Mouse (Mus musculus): ENCODE data around the gene Carnmt1. TPM values are rescaled to one million over a fixed set of nuclear protein-coding genes. Genes with fewer than 3 reads are reported as not detected.

The Carnmt1 gene
- total RNA-seq, 4 experiments from 2014 or later: 9.7 to 14.1 (median 10.7) TPM

- no peak for DNase-seq (ENCODE audit: low spot score in 2 of 2)
Observed at GRCm38 (mm10) chr19:18653058-18653457, 17.5 kb upstream of the Carnmt1 start.

- no peak for DNase-seq (ENCODE audit: low spot score in 2 of 2)
Observed at GRCm38 (mm10) chr19:18654330-18654729, 16.2 kb upstream of the Carnmt1 start.

DNA sequence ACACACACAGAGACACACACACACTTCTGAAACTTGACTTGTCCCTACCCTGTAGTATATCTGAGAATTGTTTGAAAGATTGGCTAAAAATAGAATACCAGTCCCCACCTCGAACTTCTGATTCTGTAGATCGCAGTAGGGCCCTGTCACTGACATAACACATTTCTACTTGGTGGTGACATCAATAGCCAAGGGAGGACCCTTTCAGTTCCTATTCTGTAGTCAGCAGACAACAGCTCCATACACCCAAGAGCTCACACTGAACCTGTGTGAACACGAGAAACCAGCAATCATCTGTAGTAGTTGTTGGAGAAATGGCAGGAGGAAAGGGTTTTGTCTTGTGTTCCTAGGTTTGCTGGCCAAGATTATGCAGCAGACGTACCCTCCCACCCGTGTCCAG is 15.6 kb upstream of the Carnmt1 start:
- DNase-seq (ENCODE audit: low spot score in 2 of 2): no peak

DNA sequence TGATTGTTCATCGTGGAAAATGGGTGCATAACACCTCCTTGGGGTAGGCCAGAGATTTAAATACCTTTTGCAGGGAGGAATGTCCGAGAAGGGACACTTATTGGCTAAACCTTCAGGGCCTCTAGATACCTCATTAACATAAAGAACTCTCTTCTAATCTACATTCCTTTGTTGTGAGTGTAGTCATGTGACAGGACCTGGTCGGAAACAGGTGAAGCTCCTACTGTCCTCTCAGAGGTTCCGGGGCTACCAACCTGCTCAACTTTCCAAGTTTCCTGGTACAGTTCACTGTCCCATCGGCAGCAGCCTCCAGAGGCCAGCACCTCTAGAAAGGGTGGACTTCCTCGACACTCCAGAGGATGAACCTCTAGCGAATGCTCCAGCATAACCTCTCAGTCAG is 14.6 kb upstream of the Carnmt1 start:
- DNase-seq (ENCODE audit: low spot score in 2 of 2): no peak

- no peak for DNase-seq (ENCODE audit: low spot score in 2 of 2)
Observed at GRCm38 (mm10) chr19:18658473-18658872, 12.1 kb upstream of the Carnmt1 start.

- DNase-seq (ENCODE audit: low spot score in 2 of 2): no peak
Observed at GRCm38 (mm10) chr19:18659349-18659748, 11.2 kb upstream of the Carnmt1 start.

GRCm38 (mm10) chr19:18660466-18660865 is 10.1 kb upstream of the Carnmt1 start:
- no peak for DNase-seq (ENCODE audit: low spot score in 2 of 2)

- DNase-seq (ENCODE audit: low spot score in 2 of 2): no peak
Observed at GRCm38 (mm10) chr19:18661683-18662082, 8.9 kb upstream of the Carnmt1 start.

GRCm38 (mm10) chr19:18663904-18664303 is 6.7 kb upstream of the Carnmt1 start:
- no peak for DNase-seq (ENCODE audit: low spot score in 2 of 2)

DNA sequence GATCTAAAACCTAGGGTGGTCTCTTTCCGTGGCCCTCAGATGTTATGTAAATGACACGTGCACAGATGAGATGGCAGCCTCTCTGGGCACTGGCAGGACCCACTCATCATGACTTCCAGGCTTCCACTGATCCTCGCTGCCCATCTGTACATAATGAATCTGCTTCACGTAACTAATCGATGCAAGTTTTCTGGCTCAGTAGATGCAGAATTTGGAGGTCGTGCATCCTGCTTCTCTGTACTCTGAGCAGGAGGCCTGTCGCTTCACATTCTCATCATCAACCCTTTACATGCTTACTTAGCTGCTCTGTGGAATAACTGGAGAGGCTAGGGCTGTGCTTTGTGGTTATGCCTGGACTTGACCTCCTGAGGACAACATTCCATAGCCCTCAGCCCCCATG is 3.6 kb upstream of the Carnmt1 start:
- DNase-seq (ENCODE audit: low spot score in 2 of 2): no peak

GRCm38 (mm10) chr19:18669551-18669950 is 1.0 kb upstream of the Carnmt1 start:
- no peak for DNase-seq (ENCODE audit: low spot score in 2 of 2)

DNA sequence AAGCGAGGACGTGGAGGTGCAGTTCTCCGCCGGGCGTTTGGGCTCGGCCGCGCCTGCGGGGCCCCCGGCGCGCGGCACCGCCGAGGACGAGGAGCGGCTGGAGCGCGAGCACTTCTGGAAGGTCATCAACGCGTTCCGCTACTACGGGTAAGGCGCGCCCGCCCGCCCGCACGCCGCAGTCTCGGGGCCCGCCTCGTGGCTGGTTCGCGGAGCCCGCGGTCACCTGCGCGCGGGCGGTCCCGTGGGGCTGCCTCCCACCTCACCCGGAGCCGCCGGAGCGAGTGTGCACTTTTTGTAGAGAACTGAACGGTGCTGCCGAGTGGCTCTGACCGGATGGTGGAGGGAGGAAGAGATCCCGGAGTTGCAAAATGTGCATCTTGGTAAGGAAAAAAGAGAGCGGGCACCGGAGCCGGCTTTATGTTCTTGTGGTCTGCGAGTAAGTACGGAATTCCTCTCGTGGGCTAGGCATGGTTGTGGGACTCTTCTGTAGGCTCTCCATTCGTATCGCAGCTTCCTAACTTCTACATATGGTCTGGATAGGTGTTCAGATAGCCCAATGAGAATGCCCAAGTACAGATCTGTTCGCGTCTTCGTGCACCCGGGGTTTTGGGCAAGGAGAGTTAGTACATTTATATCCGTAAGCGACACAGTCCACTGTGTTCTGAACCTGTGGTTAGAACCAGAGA is 635 bp downstream of the Carnmt1 start:
- DNase-seq (ENCODE audit: low spot score in 2 of 2): peak; percentile 20 to 26

DNA sequence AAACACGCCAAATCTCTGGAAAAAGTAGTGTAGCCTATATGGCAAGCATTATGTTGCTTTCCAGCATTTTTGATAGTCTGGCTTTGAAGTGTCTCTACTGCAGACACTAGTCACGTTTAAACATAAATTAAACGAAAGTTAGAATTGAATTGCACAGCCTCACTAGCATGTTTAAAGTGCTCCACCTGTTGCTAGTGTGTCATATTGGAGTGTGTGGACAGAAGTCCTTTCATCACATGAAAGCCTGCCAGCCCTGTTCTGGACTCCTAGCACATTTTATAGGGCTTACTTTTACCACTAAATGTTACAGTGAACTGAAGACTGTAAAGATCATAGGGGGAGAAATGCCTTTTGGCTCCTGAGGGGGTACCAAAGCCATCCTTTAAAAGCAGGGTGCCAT is 1.9 kb downstream of the Carnmt1 start:
- DNase-seq (ENCODE audit: low spot score in 2 of 2): no peak

DNA sequence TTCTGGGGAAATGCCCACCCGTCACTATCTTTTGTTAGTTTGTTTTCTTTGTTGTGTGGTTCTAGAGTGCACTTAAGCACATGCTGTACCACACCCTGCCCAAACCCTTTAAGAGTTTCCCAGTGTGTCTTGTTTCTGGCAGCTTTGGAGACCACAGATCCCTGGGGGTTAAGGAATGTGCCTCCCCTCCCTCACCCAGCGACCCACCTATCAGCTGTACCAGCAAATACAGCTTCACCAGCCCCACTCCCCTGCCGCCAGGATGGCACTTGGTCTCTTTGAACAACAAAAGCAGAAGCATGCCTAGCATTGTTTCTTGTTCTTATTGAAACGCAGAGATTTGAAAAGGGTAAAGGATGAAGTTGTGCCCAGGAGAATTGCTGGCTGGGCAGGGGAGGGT is 2.6 kb downstream of the Carnmt1 start:
- DNase-seq (ENCODE audit: low spot score in 2 of 2): no peak

- DNase-seq (ENCODE audit: low spot score in 2 of 2): no peak
Observed at GRCm38 (mm10) chr19:18682142-18682541, 11.6 kb downstream of the Carnmt1 start.

- no peak for DNase-seq (ENCODE audit: low spot score in 2 of 2)
Observed at GRCm38 (mm10) chr19:18687556-18687955, 17.0 kb downstream of the Carnmt1 start.

- DNase-seq (ENCODE audit: low spot score in 2 of 2): no peak
Observed at GRCm38 (mm10) chr19:18692176-18692575, 21.6 kb downstream of the Carnmt1 start.

DNA sequence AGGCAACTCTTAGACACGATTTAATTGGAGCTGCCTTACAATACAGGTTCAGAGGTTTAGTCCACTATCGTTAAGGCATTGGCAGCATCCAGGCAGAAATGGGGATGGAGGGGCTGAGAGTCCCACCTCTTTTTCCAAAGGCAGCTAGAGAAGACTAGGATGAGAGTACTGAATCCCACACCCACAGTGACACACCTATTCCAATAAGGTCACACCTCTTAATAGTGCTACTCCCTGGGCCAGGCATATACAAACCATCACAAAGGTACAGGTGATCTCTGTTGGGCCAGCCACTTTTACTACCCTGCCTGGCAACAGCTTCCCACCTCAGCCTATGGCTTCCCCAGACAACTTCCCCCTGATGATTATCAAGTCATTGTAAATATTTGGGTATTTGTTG is 22.2 kb downstream of the Carnmt1 start:
- no peak for DNase-seq (ENCODE audit: low spot score in 2 of 2)

DNA sequence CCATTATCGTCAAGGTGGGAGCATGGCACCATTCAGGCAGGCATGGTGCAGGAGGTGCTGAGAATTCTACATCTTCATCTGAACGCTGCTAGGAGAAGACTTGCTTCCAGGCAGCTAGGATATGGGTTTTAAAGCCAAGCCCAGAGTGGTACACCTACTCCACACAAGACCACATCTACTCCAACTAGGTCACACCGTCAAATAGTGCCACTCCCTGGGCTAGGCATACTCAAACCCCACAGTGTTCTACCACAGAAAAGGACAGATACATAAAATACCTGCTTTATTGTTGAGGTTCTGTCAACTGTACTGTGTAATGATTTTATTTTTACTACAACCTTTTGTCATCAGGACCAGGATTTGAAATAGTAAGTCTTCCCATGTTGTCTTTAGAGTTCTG is 24.6 kb downstream of the Carnmt1 start:
- no peak for DNase-seq (ENCODE audit: low spot score in 2 of 2)

- no peak for DNase-seq (ENCODE audit: low spot score in 2 of 2)
Observed at GRCm38 (mm10) chr19:18695552-18695951, 25.0 kb downstream of the Carnmt1 start.

- DNase-seq (ENCODE audit: low spot score in 2 of 2): no peak
Observed at GRCm38 (mm10) chr19:18708101-18708500, 37.5 kb downstream of the Carnmt1 start.

- DNase-seq (ENCODE audit: low spot score in 2 of 2): no peak
Observed at GRCm38 (mm10) chr19:18710903-18711302, 40.3 kb downstream of the Carnmt1 start.

- no peak for DNase-seq (ENCODE audit: low spot score in 2 of 2)
Observed at GRCm38 (mm10) chr19:18711589-18711988, 41.0 kb downstream of the Carnmt1 start.

All from layer of hippocampus, adult 8-10 months (tissue).